Mouse (Mus musculus) liver, adult 2 months (tissue): ENCODE measurements around the gene Ggcx. TPM values are rescaled to one million over a fixed set of nuclear protein-coding genes. Genes with fewer than 3 reads are reported as not detected.
"Not testable (repeated sequence)": the region's sequence is repeated elsewhere in the genome, so short reads cannot be mapped to it uniquely, and the experiment has no call there.

Source experiments
- DNase-seq: peaks from one replicate; pipeline ENCODE4 v3.0.0-alpha.2; 2011; ENCODE audit warnings: low read depth, low spot score; ENCODE audit errors: extremely low read depth
- H3K27ac ChIP-seq: fragments of 200-500 bp; replicated peaks from 2 replicates; pipeline ENCODE4 v1.5.1; 2012; ENCODE audit warnings: low read depth, mild to moderate bottlenecking, control low read depth, inconsistent platforms, low read length; ENCODE audit not compliant: insufficient read depth
- H3K27me3 ChIP-seq: fragments of 200-500 bp; 2 replicates; pipeline ENCODE4 v1.6.1; 2012; ENCODE audit warnings: mild to moderate bottlenecking, moderate library complexity, low read length, inconsistent platforms; ENCODE audit not compliant: control insufficient read depth, insufficient read depth
- H3K36me3 ChIP-seq: fragments of 200-500 bp; 2 replicates; pipeline ENCODE4 v1.6.1; 2012; ENCODE audit warnings: low read length, inconsistent platforms; ENCODE audit not compliant: control insufficient read depth, insufficient read depth
- H3K4me1 ChIP-seq: fragments of 200-500 bp; 2 replicates; pipeline ENCODE4 v1.6.1; 2011; ENCODE audit warnings: low read length; ENCODE audit not compliant: control insufficient read depth, insufficient read depth
- H3K4me3 ChIP-seq: fragments of 200-500 bp; 2 replicates; pipeline ENCODE4 v1.5.1; 2011; ENCODE audit warnings: low read depth, mild to moderate bottlenecking, control low read depth, low read length, moderate library complexity; ENCODE audit not compliant: insufficient read depth
- H3K79me2 ChIP-seq: fragments of 200-500 bp; 2 replicates; pipeline ENCODE4 v1.6.1; 2012; ENCODE audit warnings: inconsistent platforms, mild to moderate bottlenecking, low read length, moderate library complexity; ENCODE audit not compliant: control insufficient read depth, insufficient read depth
- H3K9ac ChIP-seq: fragments of 200-500 bp; 2 replicates; pipeline ENCODE4 v1.6.1; 2012; ENCODE audit warnings: low read depth, mild to moderate bottlenecking, control low read depth, inconsistent platforms, low read length
- CTCF ChIP-seq: fragments of 200-500 bp; IDR thresholded peaks from 2 replicates; pipeline ENCODE4 v1.5.1; 2011; ENCODE audit warnings: low read depth, low read length, control low read depth
- POLR2A ChIP-seq: fragments of 200-500 bp; IDR thresholded peaks from 2 replicates; pipeline ENCODE4 v1.6.1; 2011; ENCODE audit warnings: low read length, control low read depth; ENCODE audit not compliant: insufficient read depth; ENCODE audit errors: extremely low read depth
- WGBS: fragments of 180-500 bp; shearing (Covaris S2); methylation state at CpG from one replicate; pipeline ENCODE4 v1.1.7; 2018; 5-methylcytosine and 5-hydroxymethylcytosine counted together
- polyA plus RNA-seq: library from polyadenylated mRNA; depleted of rRNA; stranded (reverse); fragments of >200 nt; gene quantifications from 2 replicates; pipeline ENCODE4 v1.2.3, GENCODE M21; 2012
- total RNA-seq: library from RNA; depleted of rRNA; stranded (reverse); fragments of >200 nt; gene quantifications from 2 replicates; pipeline ENCODE4 v1.2.3, GENCODE M21; 2014

The Ggcx gene
- total and polyA plus RNA-seq, 2 experiments: 67.3 to 71.0 TPM

DNA sequence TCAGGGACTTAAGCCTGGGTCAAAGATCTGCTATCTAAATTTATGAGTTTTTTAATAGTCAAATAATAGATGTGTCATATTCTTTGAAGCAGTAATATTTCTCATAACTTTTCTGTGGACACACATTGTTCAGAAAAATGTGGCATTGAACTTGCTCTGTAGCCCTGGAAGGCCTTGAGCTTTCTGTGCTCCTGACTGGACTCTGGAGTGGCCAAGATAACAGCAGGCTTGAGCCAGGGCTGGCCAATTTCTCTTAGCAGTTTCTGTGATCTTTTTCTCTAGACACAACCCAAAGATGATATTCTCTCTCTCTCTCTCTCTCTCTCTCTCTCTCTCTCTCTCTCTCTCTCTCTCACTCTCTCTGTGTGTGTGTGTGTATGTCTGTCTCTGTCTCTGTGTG, 30.9 kb downstream of the Ggcx start:
- Histone ChIP-seq H3K4me1 (peaks cover 2% of the 10 kb centered on the region; the same call in 1 of the 2 replicates), H3K9ac (no peak overlapping the region), H3K36me3 (no peaks in the 10 kb centered on the region), H3K4me3 (no peak overlapping the region), H3K27ac (no peak overlapping the region), H3K79me2 (no peaks in the 10 kb centered on the region), H3K27me3 (no peaks in the 10 kb centered on the region)
- no peak for TF ChIP-seq POLR2A
- no peak for TF ChIP-seq CTCF
- DNase-seq: peak; percentile 70

DNA sequence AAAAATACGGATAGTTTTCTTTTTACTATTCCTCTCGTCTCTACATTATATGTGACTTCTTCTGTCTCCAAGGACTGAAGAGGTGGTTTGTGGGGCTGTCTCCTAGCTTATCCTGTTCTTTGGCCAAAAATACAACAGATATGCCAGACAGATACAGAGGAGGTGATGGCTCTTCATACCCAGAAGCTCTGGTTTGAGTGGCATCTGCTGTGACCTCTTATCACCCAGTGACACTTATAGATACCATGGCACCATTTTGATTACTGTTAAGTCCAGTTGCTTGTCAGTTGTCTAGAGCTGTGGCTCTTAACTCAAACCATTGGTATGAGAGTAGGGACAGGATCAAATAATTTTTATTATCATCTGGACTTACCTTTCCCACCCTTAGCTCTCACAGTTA, 33.4 kb downstream of the Ggcx start:
- no peaks in the 10 kb centered on the region for H3K4me1 ChIP-seq

DNA sequence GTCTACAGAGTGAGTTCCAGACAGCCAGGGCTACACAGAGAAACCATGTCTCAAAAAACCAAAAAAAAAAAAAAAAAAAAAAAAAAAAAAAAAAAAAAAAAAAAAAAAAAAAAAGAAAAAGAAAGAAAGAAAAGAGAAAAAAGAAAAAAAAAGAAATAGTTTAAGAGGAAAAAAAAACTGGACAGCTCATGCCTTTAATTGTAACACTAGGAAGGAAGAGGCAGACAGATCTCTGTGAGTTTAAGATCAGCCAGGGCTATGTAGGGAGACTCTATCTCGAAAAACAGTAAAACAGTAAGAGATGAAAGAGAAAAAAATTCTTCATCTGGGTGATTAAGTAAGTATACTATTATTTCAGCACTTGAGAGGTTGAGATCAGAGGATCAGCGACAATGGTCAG, 37.7 kb downstream of the Ggcx start:
- WGBS: 97% methylated on average over 2 of the region's 2 CpGs
- H3K36me3 ChIP-seq: not testable (repeated sequence)

More for the DNA sequence above, 33.4 kb downstream of the Ggcx start:
- Histone ChIP-seq H3K4me3 (no peak overlapping the region), H3K36me3 (no peaks in the 10 kb centered on the region), H3K27me3 (no peaks in the 10 kb centered on the region), H3K79me2 (no peaks in the 10 kb centered on the region), H3K9ac (no peak overlapping the region), H3K27ac (no peak overlapping the region)
- TF ChIP-seq POLR2A (no peak), CTCF (no peak)
- no peak for DNase-seq
- WGBS: 76% methylated on average over 2 of the region's 2 CpGs

DNA sequence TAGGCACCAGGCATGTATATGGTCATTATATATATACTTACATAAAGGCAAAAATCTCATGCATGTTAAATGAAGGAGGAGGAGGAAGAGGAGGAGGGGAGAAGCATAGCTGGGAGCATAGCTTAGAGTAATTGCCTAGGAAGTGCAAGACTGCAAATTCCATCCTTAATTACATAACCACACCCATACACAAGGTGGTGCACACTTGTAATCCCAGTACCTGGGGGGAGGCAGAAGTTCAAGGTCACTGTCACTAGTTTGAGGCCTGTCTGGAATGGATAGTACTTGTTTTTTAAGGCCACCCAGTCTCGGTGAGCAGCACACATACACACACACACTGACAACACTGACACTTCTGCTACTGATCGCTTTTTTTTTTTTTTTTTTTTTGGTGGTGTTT, 38.2 kb downstream of the Ggcx start:
- no peak for DNase-seq
- Histone ChIP-seq H3K9ac (no peak overlapping the region), H3K4me3 (no peak overlapping the region), H3K27ac (no peak overlapping the region), H3K79me2 (no peaks in the 10 kb centered on the region), H3K4me1 (no peaks in the 10 kb centered on the region), H3K36me3 (no peaks in the 10 kb centered on the region), H3K27me3 (no peaks in the 10 kb centered on the region)
- WGBS: 62% methylated on average over 2 of the region's 2 CpGs
- TF ChIP-seq CTCF: no peak
- TF ChIP-seq POLR2A: no peak

More for the DNA sequence above, 37.7 kb downstream of the Ggcx start:
- DNase-seq, H3K4me3 ChIP-seq, H3K27ac ChIP-seq, H3K27me3 ChIP-seq, H3K79me2 ChIP-seq, H3K9ac ChIP-seq, H3K4me1 ChIP-seq: not testable (repeated sequence)

DNA sequence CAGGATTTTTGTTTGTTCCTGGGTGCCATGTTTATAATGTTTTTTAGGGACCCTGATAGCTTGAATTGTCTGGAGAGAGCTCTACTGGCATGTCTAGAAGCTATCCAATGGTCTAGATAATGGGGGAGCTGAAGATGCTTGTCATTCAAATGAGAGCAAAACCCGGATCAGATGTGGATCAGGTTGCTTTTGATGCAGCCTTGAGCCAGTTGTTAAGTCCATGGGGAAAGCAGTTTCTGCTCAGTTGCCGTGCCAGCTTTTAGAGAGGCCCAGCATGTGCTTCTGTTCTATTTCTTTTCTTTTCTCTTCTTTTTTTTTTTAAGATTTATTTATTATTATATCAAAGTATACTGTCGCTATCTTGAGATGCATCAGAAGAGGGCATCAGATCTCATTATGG, 39.5 kb downstream of the Ggcx start:
- Histone ChIP-seq H3K4me1 (no peaks in the 10 kb centered on the region), H3K36me3 (no peaks in the 10 kb centered on the region), H3K27ac (no peak overlapping the region), H3K27me3 (no peaks in the 10 kb centered on the region), H3K4me3 (no peak overlapping the region), H3K79me2 (no peaks in the 10 kb centered on the region), H3K9ac (no peak overlapping the region)
- DNase-seq: no peak
- 96% methylated on average over 3 of the region's 3 CpGs for WGBS
- TF ChIP-seq CTCF: no peak
- TF ChIP-seq POLR2A: no peak

DNA sequence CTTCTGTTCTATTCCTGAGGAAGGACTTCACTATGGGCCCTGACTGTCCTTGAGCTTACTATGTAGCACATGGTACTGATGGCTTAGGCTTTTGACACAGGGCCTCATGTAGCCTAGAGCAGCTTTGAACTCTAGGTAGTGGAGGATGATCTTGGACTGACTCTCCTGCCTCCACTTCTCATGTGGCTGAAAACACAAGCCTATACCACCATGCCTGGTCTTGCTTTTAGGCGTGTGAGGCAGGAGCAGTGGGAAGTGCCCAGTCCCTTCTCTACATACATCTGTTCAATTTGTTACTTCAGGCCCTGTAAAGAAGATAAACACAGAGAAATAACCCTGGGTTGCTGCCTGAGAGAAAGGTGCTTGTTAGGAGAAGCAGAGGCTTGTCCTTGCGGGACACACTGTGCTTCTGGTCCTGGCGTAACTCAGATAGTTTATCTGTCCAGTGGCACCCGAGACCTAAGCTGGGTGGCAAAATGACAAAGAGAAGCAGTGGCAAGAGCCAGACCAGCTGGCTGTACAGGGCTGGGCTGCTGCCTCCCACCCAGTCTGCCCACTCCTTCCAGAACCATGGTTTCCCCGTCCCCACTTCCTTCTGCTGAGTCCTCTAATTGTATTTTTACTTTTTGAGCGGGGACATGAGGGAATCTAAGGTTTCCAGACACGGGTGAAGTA, 40.1 kb downstream of the Ggcx start:
- peaks cover 4% of the 10 kb centered on the region for H3K4me1 ChIP-seq
- H3K79me2 ChIP-seq: no peaks in the 10 kb centered on the region
- no peak for DNase-seq
- H3K27ac ChIP-seq: no peak overlapping the region
- no peaks in the 10 kb centered on the region for H3K27me3 ChIP-seq
- H3K4me3 ChIP-seq: no peak overlapping the region
- no peak overlapping the region for H3K9ac ChIP-seq
- 79% methylated on average over 7 of the region's 7 CpGs for WGBS
- TF ChIP-seq CTCF (no peak), POLR2A (no peak)
- no peaks in the 10 kb centered on the region for H3K36me3 ChIP-seq
